Mouse (Mus musculus): ENCODE measurements around the gene Tent5d. TPM values are rescaled to one million over a fixed set of nuclear protein-coding genes. Genes with fewer than 3 reads are reported as not detected.

Tent5d gene
- polyA plus RNA-seq, 1 experiment from 2014 or later = not detected

- ATAC-seq (ENCODE audit: insufficient read depth, low FRiP score, low TSS enrichment) (no peak), DNase-seq (ENCODE audit: low spot score) (no peak)
- Histone ChIP-seq H3K4me3 (ENCODE audit: low read depth, low read length) (no peak overlapping the region), H3K36me3 (ENCODE audit: control insufficient read depth, insufficient read depth, low read length) (no peaks in the 10 kb centered on the region), H3K27ac (ENCODE audit: low read depth, low read length) (no peak overlapping the region), H3K4me2 (ENCODE audit: low read depth) (no peak overlapping the region), H3K9ac (ENCODE audit: low read length) (no peak overlapping the region), H3K9me3 (ENCODE audit: control insufficient read depth, low read length) (no peaks in the 10 kb centered on the region), H3K4me1 (ENCODE audit: control insufficient read depth, insufficient read depth, low read length) (no peaks in the 10 kb centered on the region), H3K27me3 (ENCODE audit: control insufficient read depth, insufficient read depth, low read length) (no peaks in the 10 kb centered on the region)
- WGBS = 84% methylated on average over 6 of the region's 6 CpGs
These were observed 24.3 kb downstream of the Tent5d start for GRCm38 (mm10) chrX:107816726-107817125.

- Histone ChIP-seq H3K4me1 (ENCODE audit: control insufficient read depth, insufficient read depth, low read length) (no peaks in the 10 kb centered on the region), H3K27me3 (ENCODE audit: control insufficient read depth, insufficient read depth, low read length) (no peaks in the 10 kb centered on the region), H3K9ac (ENCODE audit: low read length) (no peak overlapping the region), H3K4me3 (ENCODE audit: low read depth, low read length) (no peak overlapping the region), H3K9me3 (ENCODE audit: control insufficient read depth, low read length) (no peaks in the 10 kb centered on the region), H3K36me3 (ENCODE audit: control insufficient read depth, insufficient read depth, low read length) (no peaks in the 10 kb centered on the region), H3K27ac (ENCODE audit: low read depth, low read length) (no peak overlapping the region), H3K4me2 (ENCODE audit: low read depth) (no peak overlapping the region)
- no peak for DNase-seq (ENCODE audit: low spot score)
- ATAC-seq (ENCODE audit: insufficient read depth, low FRiP score, low TSS enrichment) = no peak
- 36% methylated on average over 4 of the region's 4 CpGs for WGBS
These were observed 65.8 kb downstream of the Tent5d start for GRCm38 (mm10) chrX:107858165-107858564.

Other genes with a start within 250 kb of the Tent5d start
- gene Tbx22, start 124.6 kb upstream of the Tent5d start, polyA plus RNA-seq (2014; fragmentation: Nextera tagmentation; extraction: Ambion mirVana) = 0.45 TPM in 1 of 2 replicates, not detected in the other
- gene 2610002M06Rik, start 23.7 kb downstream of the Tent5d start, polyA plus RNA-seq (2014; fragmentation: Nextera tagmentation; extraction: Ambion mirVana) = 9.8 and 12.2 TPM in 2 replicates
- not detected in 2 replicates for gene Gm732, start 155.9 kb downstream of the Tent5d start, polyA plus RNA-seq (2014; fragmentation: Nextera tagmentation; extraction: Ambion mirVana)

All from neural tube, embryonic 11.5 days (tissue).